Mouse (Mus musculus) inflammation-experienced regulatory T-cells, adult 16 weeks (primary cell): ENCODE measurements around the gene Vegfb. TPM values are rescaled to one million over a fixed set of nuclear protein-coding genes. Genes with fewer than 3 reads are reported as not detected.

Experiments used
- polyA plus RNA-seq: library from polyadenylated mRNA; unstranded; fragments of 100-300 nt; shearing (Covaris generic); gene quantifications from one replicate; pipeline ENCODE4 v1.2.1, GENCODE M21; 2017

Vegfb gene
- polyA plus RNA-seq: 2.1 TPM

GRCm38 (mm10) chr19:6987061-6987903 is at the start of gene Vegfb:
Gene Vegfb, minus strand, starts transcription at chr19:6987651.

DNA sequence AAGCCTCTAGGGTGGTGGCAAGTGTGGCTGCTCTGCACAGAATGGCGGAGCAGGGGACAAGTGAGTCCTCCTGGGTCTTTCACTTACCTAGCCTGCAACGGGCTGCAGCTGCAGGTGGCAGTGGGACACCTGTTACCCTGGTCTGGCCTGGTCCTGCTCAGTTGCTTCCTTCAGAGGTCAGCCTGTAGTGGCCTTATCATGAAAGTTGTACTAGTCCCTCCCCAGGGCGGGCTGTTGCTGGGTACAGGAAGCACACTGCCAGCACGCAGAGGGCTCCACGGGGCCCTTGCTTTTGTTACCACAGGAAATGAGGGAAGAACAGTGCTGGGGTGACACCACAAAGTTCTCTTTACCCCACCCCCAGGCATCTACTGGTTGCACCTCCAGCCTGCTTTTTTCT is 31.7 kb upstream of the Vegfb start, which contains the start of gene Fermt3:
Gene Fermt3, minus strand, starts transcription at position 279 of the 400 bp plus-strand sequence.

DNA sequence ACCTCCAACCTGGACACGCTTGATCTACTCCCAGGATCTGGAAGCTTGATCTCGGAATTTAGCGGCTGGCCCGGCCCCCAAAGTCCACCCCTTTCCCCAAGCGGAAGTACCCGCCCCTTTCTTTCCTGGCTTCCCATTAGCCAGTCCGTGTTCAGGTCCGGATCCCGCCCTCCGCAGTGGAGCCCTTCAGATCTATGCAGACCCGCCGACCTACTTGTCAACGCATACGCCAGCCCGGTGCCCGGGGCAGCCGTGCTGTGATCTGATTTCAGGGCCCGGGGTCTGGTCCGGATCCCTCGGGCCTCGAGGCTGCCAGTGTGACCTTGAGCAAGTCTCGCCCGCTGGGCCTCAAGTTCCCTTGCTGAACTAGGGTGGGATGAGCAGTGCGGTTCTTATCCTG is 8.6 kb upstream of the Vegfb start, which contains the start of the genes Nudt22 and Trpt1:
Gene Nudt22, minus strand, starts transcription at position 112 of the 400 bp plus-strand sequence.
Gene Trpt1, plus strand, starts transcription at position 126 of the 400 bp plus-strand sequence.

DNA sequence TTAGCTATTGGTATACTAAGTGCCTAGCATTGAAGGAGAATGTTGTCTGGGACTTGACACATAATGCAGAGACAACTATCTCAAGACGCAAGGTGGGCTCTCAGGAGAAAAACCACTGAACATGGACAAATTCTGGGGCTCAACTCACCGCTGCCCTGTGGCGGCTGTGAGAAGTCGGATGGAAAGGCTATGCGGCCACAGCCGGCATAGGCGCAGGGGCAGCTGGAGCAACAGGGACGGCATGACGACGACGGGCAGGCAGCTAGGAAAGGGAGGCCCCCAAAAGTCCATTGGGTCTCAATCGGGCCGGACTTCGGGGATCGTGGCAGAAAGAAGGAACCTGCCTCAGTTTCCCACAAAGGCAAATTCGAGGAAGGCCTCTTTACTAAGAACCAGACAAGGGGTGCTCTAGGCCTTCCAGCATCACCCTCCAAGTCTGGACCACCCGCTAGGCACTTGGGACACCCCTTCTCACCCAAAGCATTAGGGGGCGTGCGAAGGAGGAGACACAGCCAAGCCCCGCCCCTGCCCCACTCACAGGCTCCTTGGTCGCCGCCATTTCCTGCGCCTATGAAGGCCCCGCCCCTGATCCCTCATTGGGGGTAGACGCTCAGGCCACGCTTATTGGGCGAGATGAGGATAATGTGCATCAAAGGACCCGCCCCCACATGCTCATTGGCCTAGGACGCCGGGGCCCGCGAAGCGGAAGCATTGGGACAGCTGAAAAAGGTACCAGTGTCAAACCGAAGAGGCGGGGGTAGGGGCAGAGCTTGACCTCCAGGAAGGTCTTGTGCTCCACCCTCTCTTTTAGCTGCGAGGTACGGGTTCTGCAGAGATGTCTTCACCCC is 4.8 kb upstream of the Vegfb start, which contains the start of gene Dnajc4:
Gene Dnajc4, minus strand, starts transcription at position 562 of the 848 bp plus-strand sequence.

GRCm38 (mm10) chr19:6980381-6981093 is 6.9 kb downstream of the Vegfb start, which contains the start of gene Fkbp2:
Gene Fkbp2, minus strand, starts transcription at chr19:6980501.

DNA sequence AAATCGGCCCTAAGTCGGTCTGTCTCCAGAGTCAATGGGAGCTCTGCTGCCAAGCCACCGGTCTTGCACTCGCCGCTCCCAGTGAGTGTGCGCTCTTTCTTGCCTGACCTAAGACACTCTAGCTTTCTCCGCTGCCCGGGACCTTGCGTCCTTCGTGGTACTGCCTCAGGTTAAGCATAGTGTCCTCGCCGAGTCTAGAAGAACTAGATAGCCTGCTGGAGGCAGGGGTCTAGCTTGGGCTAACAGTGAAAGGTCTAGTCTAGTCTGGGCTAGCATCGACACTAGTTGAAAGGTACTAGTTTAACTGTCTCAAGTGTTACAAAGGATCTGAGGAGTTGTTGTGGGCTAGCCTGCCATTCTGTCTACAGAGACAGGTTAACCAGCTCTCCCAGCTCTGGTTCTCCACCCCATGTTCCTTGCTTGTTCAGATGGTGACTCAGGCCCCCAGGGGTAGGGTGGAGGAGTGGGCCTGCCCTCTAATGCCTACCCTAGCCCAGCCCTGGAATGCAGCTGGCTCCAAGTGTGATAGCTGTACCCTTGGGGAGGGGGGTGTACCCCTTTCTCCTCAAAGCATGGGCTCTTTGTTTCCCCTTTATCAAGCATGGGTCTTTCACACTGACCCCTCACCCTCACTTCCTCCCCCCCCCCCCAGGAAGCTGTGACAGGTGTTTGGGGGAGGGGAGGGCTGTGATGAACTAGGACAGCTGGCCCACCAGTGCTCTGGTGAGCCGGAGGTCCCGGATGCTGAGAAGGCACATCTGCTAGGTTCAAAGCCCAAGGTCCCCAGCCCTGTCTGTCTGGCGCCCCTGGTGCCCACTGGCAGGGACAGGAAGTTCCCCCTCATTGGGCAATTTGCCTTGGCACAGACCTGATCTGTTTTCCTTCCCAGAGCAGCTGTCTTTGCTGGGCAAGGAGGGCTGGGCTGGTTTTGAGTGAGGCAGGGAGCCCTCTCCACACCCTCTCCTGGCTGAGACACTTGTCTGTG is 11.6 kb downstream of the Vegfb start, which contains the start of gene Plcb3:
Gene Plcb3, minus strand, starts transcription at position 934 of the 985 bp plus-strand sequence.

DNA sequence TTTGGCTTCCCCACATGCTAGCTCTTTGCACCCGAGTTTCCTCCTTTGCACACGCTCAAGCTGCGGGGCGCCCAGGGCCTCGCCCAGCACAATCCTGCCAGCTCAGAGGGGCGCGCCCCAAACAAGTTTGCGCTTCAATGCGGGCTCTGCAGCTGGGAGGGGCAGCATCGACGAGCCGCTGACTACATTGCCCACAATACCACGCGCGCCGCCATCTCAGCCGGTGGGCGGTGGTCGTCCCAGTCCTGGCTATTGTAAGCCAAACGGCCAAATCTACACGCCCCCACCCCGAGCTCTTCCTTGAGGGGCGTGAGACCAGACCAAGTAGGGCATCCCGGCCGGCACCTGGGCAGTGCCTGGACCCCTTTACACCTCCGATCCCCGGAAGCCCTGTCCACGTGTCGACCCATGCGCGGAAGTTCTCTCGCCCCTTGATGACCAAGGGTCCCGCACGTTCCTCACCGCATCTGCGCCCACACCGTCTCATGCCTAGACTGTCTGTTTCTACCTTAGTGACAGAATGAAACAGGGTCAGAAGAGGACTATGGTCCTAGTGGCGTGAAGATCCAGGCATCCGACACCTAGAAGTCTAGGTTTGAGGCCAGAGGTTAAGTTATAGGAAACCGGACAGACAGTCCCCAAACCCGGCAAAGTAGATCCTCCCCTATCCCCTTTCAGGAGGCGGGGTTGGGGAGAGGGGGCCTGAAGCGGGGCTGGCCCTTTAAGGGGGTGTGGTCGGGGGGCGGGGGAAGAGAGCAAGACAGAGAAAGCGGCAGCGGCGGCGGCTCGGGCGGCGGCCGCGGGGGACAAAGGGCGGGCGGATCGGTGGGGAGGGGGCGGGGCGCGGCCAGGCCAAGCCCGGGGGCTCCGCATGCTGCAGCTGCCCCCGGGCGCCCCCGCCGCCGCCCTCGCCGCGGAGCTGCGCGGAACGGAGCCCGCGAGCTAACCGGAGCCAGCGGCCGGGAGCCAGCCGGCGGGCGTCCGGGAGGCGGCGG is 12.9 kb downstream of the Vegfb start, which contains the start of gene Ppp1r14b:
Gene Ppp1r14b, plus strand, starts transcription at position 758 of the 995 bp plus-strand sequence.

GRCm38 (mm10) chr19:6942249-6942691 is 45.2 kb downstream of the Vegfb start, which contains the start of gene Gpr137:
Gene Gpr137, minus strand, starts transcription at chr19:6942480.

DNA sequence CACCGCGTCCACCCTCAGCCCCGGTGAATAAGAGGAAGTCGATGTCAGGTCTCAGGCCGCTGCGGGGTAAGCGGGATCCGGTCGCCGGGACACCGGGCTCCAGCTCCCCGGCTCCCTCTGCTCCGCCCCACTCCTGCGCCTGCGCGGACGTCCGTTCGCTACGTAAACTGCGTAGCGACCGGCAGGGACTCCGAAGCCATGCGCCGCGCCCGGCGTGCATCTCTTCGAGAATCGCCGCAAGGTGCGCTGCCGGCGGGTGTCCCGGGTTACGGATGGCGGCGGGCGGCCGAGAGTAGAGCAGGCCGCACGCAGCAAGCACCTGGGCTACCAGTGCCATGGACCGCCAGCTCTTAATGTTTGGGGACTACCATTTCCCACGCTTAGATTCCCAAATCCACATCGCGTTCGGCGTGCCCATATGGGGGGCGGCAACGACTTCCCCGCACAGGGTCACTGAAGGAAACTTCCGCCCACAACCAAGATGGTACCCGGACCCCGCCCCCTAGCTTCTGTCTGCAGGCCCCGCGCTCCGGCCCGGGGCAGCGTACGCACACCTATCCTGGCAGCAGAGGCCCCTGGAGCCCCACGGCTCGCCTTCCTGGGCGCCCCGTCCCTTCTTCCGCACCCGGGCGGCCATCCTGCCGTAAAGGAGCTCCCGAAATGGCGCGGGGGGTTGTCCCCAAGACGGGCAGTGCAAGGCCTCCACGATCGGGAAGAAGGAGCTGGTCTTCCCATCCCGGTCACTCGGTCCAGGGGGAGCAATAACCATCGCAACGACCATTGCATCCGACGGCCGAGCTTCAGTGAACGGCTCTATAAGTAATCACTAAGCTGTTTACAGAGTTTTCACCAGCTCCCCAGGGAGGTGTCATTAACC is 45.8 kb downstream of the Vegfb start, which contains the start of gene Bad:
Gene Bad, plus strand, starts transcription at position 490 of the 877 bp plus-strand sequence.

GRCm38 (mm10) chr19:6934195-6934977 is 53.1 kb downstream of the Vegfb start, which contains the start of gene Kcnk4:
Gene Kcnk4, minus strand, starts transcription at chr19:6934515.

Other genes starting within 250 kb of the Vegfb start
- 53.0 TPM for gene Rps6ka4, start 147.0 kb downstream of the Vegfb start, polyA plus RNA-seq
- 68.9 TPM for gene Ccdc88b, start 129.4 kb downstream of the Vegfb start, polyA plus RNA-seq
- 181 TPM for gene Trmt112, start 78.0 kb downstream of the Vegfb start, polyA plus RNA-seq
- 258 TPM for gene Prdx5, start 77.5 kb downstream of the Vegfb start, polyA plus RNA-seq
- gene Esrra, start 65.8 kb downstream of the Vegfb start, polyA plus RNA-seq: 9.0 TPM
- not detected for gene Catsperz, start 62.3 kb downstream of the Vegfb start, polyA plus RNA-seq
- gene Kcnk4, start 53.1 kb downstream of the Vegfb start, polyA plus RNA-seq: not detected
- gene Bad, start 45.8 kb downstream of the Vegfb start, polyA plus RNA-seq: 42.3 TPM
- 18.2 TPM for gene Gpr137, start 45.2 kb downstream of the Vegfb start, polyA plus RNA-seq
- gene Ppp1r14b, start 12.7 kb downstream of the Vegfb start, polyA plus RNA-seq: 32.1 TPM
- 15.8 TPM for gene Plcb3, start 11.2 kb downstream of the Vegfb start, polyA plus RNA-seq
- gene Fkbp2, start 7.2 kb downstream of the Vegfb start, polyA plus RNA-seq: 57.9 TPM
- gene Dnajc4, start 4.9 kb upstream of the Vegfb start, polyA plus RNA-seq: 54.6 TPM
- 39.3 TPM for gene Nudt22, start 8.5 kb upstream of the Vegfb start, polyA plus RNA-seq
- 8.9 TPM for gene Trpt1, start 8.5 kb upstream of the Vegfb start, polyA plus RNA-seq
- 472 TPM for gene Fermt3, start 31.8 kb upstream of the Vegfb start, polyA plus RNA-seq
- 205 TPM for gene Stip1, start 52.3 kb upstream of the Vegfb start, polyA plus RNA-seq
- 3.3 TPM for gene Macrod1, start 69.2 kb upstream of the Vegfb start, polyA plus RNA-seq
- not detected for gene Flrt1, start 118.1 kb upstream of the Vegfb start, polyA plus RNA-seq
- gene Otub1, start 218.7 kb upstream of the Vegfb start, polyA plus RNA-seq: 80.2 TPM
- 485 TPM for gene Cox8a, start 230.0 kb upstream of the Vegfb start, polyA plus RNA-seq